Mouse (Mus musculus): Measurements from ENCODE around the gene Ift57. TPM values are rescaled to one million over a fixed set of nuclear protein-coding genes. Genes with fewer than 3 reads are reported as not detected.

Ift57 gene
- polyA plus RNA-seq, 1 experiment from 2014 or later, result 39.1 TPM

GRCm38 (mm10) chr16:49699821-49700220 lies 788 bp downstream of the Ift57 start:
- Histone ChIP-seq H3K27ac (peak overlapping the region; percentile 70; the same call in 1 of the 2 replicates), H3K4me3 (replicated peaks; ENCODE audit: low read length) (peak overlapping the region; percentile 71), H3K4me1 (replicated peaks; ENCODE audit: control insufficient read depth, insufficient read depth, low read length) (peaks cover 13% of the 10 kb centered on the region), H3K36me3 (replicated peaks; ENCODE audit: control insufficient read depth, insufficient read depth) (no peaks in the 10 kb centered on the region), H3K9ac (peak overlapping the region; percentile 71), H3K27me3 (ENCODE audit: control insufficient read depth, insufficient read depth, low read length) (no peaks in the 10 kb centered on the region), H3K4me2 (replicated peaks) (peak overlapping the region; percentile 66), H3K9me3 (ENCODE audit: control insufficient read depth, low read length) (no peaks in the 10 kb centered on the region)
- ATAC-seq (ENCODE audit: low FRiP score) (no peak), DNase-seq (ENCODE audit: low spot score) (no peak)
- 26% methylated on average over 5 of the region's 5 CpGs for WGBS

- no peak for DNase-seq (ENCODE audit: low spot score)
- peaks cover 15% of the 10 kb centered on the region for H3K36me3 ChIP-seq (replicated peaks; ENCODE audit: control insufficient read depth, insufficient read depth)
- H3K4me3 ChIP-seq (replicated peaks; ENCODE audit: low read length), result no peak overlapping the region
- H3K9me3 ChIP-seq (ENCODE audit: control insufficient read depth, low read length), result no peaks in the 10 kb centered on the region
- 85% methylated on average over 1 of the region's 1 CpGs for WGBS
- no peaks in the 10 kb centered on the region for H3K27me3 ChIP-seq (ENCODE audit: control insufficient read depth, insufficient read depth, low read length)
- ATAC-seq (ENCODE audit: low FRiP score), result no peak
- no peak overlapping the region for H3K4me2 ChIP-seq (replicated peaks)
- H3K27ac ChIP-seq, result no peak overlapping the region
- H3K9ac ChIP-seq, result no peak overlapping the region
- H3K4me1 ChIP-seq (replicated peaks; ENCODE audit: control insufficient read depth, insufficient read depth, low read length), result no peaks in the 10 kb centered on the region
Measured at GRCm38 (mm10) chr16:49708074-49708473, 9.0 kb downstream of the Ift57 start.

- Histone ChIP-seq H3K27me3 (ENCODE audit: control insufficient read depth, insufficient read depth, low read length) (no peaks in the 10 kb centered on the region), H3K4me3 (replicated peaks; ENCODE audit: low read length) (no peak overlapping the region), H3K36me3 (replicated peaks; ENCODE audit: control insufficient read depth, insufficient read depth) (peaks cover 15% of the 10 kb centered on the region), H3K4me2 (replicated peaks) (no peak overlapping the region), H3K27ac (no peak overlapping the region), H3K9ac (no peak overlapping the region), H3K9me3 (ENCODE audit: control insufficient read depth, low read length) (no peaks in the 10 kb centered on the region), H3K4me1 (replicated peaks; ENCODE audit: control insufficient read depth, insufficient read depth, low read length) (no peaks in the 10 kb centered on the region)
- 87% methylated on average over 3 of the region's 3 CpGs for WGBS
- ATAC-seq (ENCODE audit: low FRiP score) (no peak), DNase-seq (ENCODE audit: low spot score) (no peak)
Measured at GRCm38 (mm10) chr16:49710188-49710587, 11.2 kb downstream of the Ift57 start.

GRCm38 (mm10) chr16:49713302-49713701 lies 14.3 kb downstream of the Ift57 start:
- peaks cover 12% of the 10 kb centered on the region for H3K36me3 ChIP-seq (replicated peaks; ENCODE audit: control insufficient read depth, insufficient read depth)
- DNase-seq (ENCODE audit: low spot score) (no peak), ATAC-seq (ENCODE audit: low FRiP score) (no peak)
- H3K9me3 ChIP-seq (ENCODE audit: control insufficient read depth, low read length), result no peaks in the 10 kb centered on the region
- 88% methylated on average over 3 of the region's 3 CpGs for WGBS
- H3K27me3 ChIP-seq (ENCODE audit: control insufficient read depth, insufficient read depth, low read length), result no peaks in the 10 kb centered on the region
- H3K27ac ChIP-seq, result no peak overlapping the region
- H3K4me2 ChIP-seq (replicated peaks), result no peak overlapping the region
- no peaks in the 10 kb centered on the region for H3K4me1 ChIP-seq (replicated peaks; ENCODE audit: control insufficient read depth, insufficient read depth, low read length)
- no peak overlapping the region for H3K9ac ChIP-seq
- H3K4me3 ChIP-seq (replicated peaks; ENCODE audit: low read length), result no peak overlapping the region

- ATAC-seq (ENCODE audit: low FRiP score), result peak; percentile 51; the same call in 1 of the 2 replicates
- H3K36me3 ChIP-seq (replicated peaks; ENCODE audit: control insufficient read depth, insufficient read depth), result no peaks in the 10 kb centered on the region
- no peak overlapping the region for H3K27ac ChIP-seq
- no peak overlapping the region for H3K9ac ChIP-seq
- H3K4me1 ChIP-seq (replicated peaks; ENCODE audit: control insufficient read depth, insufficient read depth, low read length), result 0 out of 2 replicates have a peak, but pooled peaks cover 4% of the 10 kb centered on the region
- no peak overlapping the region for H3K4me3 ChIP-seq (replicated peaks; ENCODE audit: low read length)
- H3K4me2 ChIP-seq (replicated peaks), result no peak overlapping the region
- WGBS, result 70% methylated on average over 2 of the region's 2 CpGs
- no peaks in the 10 kb centered on the region for H3K27me3 ChIP-seq (ENCODE audit: control insufficient read depth, insufficient read depth, low read length)
- H3K9me3 ChIP-seq (ENCODE audit: control insufficient read depth, low read length), result no peaks in the 10 kb centered on the region
- peak; percentile 28 for DNase-seq (ENCODE audit: low spot score)
Measured at GRCm38 (mm10) chr16:49720671-49721070, 21.6 kb downstream of the Ift57 start.

- H3K36me3 ChIP-seq (replicated peaks; ENCODE audit: control insufficient read depth, insufficient read depth), result no peaks in the 10 kb centered on the region
- no peak overlapping the region for H3K27ac ChIP-seq
Measured at GRCm38 (mm10) chr16:49721678-49722077, 22.6 kb downstream of the Ift57 start.

GRCm38 (mm10) chr16:49723222-49723621 lies 24.2 kb downstream of the Ift57 start:
- Histone ChIP-seq H3K4me1 (replicated peaks; ENCODE audit: control insufficient read depth, insufficient read depth, low read length) (0 out of 2 replicates have a peak, but pooled peaks cover 4% of the 10 kb centered on the region), H3K27ac (no peak overlapping the region), H3K4me2 (replicated peaks) (no peak overlapping the region), H3K9ac (no peak overlapping the region), H3K9me3 (ENCODE audit: control insufficient read depth, low read length) (no peaks in the 10 kb centered on the region), H3K36me3 (replicated peaks; ENCODE audit: control insufficient read depth, insufficient read depth) (no peaks in the 10 kb centered on the region), H3K27me3 (ENCODE audit: control insufficient read depth, insufficient read depth, low read length) (no peaks in the 10 kb centered on the region), H3K4me3 (replicated peaks; ENCODE audit: low read length) (no peak overlapping the region)
- ATAC-seq (ENCODE audit: low FRiP score) (no peak), DNase-seq (ENCODE audit: low spot score) (no peak)
- WGBS, result 66% methylated on average over 4 of the region's 4 CpGs

More at GRCm38 (mm10) chr16:49721678-49722077, 22.6 kb downstream of the Ift57 start:
- Histone ChIP-seq H3K4me3 (replicated peaks; ENCODE audit: low read length) (no peak overlapping the region), H3K4me2 (replicated peaks) (no peak overlapping the region), H3K9ac (no peak overlapping the region), H3K9me3 (ENCODE audit: control insufficient read depth, low read length) (no peaks in the 10 kb centered on the region), H3K4me1 (replicated peaks; ENCODE audit: control insufficient read depth, insufficient read depth, low read length) (0 out of 2 replicates have a peak, but pooled peaks cover 4% of the 10 kb centered on the region), H3K27me3 (ENCODE audit: control insufficient read depth, insufficient read depth, low read length) (no peaks in the 10 kb centered on the region)
- ATAC-seq (ENCODE audit: low FRiP score) (peak; percentile 68; the same call in 1 of the 2 replicates), DNase-seq (ENCODE audit: low spot score) (no peak)
- 35% methylated on average over 5 of the region's 5 CpGs for WGBS

GRCm38 (mm10) chr16:49724232-49724631 lies 25.2 kb downstream of the Ift57 start:
- no peak for ATAC-seq (ENCODE audit: low FRiP score)
- 76% methylated on average over 5 of the region's 5 CpGs for WGBS

GRCm38 (mm10) chr16:49724931-49725330 lies 25.9 kb downstream of the Ift57 start:
- H3K4me1 ChIP-seq (replicated peaks; ENCODE audit: control insufficient read depth, insufficient read depth, low read length), result 0 out of 2 replicates have a peak, but pooled peaks cover 4% of the 10 kb centered on the region
- no peaks in the 10 kb centered on the region for H3K9me3 ChIP-seq (ENCODE audit: control insufficient read depth, low read length)
- H3K36me3 ChIP-seq (replicated peaks; ENCODE audit: control insufficient read depth, insufficient read depth), result no peaks in the 10 kb centered on the region
- no peak overlapping the region for H3K27ac ChIP-seq
- H3K9ac ChIP-seq, result no peak overlapping the region
- ATAC-seq (ENCODE audit: low FRiP score) (no peak), DNase-seq (ENCODE audit: low spot score) (no peak)
- H3K4me3 ChIP-seq (replicated peaks; ENCODE audit: low read length), result no peak overlapping the region
- 89% methylated on average over 2 of the region's 2 CpGs for WGBS
- H3K4me2 ChIP-seq (replicated peaks), result no peak overlapping the region
- H3K27me3 ChIP-seq (ENCODE audit: control insufficient read depth, insufficient read depth, low read length), result no peaks in the 10 kb centered on the region

More at GRCm38 (mm10) chr16:49724232-49724631, 25.2 kb downstream of the Ift57 start:
- no peak overlapping the region for H3K4me3 ChIP-seq (replicated peaks; ENCODE audit: low read length)
- DNase-seq (ENCODE audit: low spot score), result no peak
- H3K4me2 ChIP-seq (replicated peaks), result no peak overlapping the region
- no peaks in the 10 kb centered on the region for H3K27me3 ChIP-seq (ENCODE audit: control insufficient read depth, insufficient read depth, low read length)
- H3K4me1 ChIP-seq (replicated peaks; ENCODE audit: control insufficient read depth, insufficient read depth, low read length), result 0 out of 2 replicates have a peak, but pooled peaks cover 4% of the 10 kb centered on the region
- H3K27ac ChIP-seq, result no peak overlapping the region
- no peaks in the 10 kb centered on the region for H3K36me3 ChIP-seq (replicated peaks; ENCODE audit: control insufficient read depth, insufficient read depth)
- no peaks in the 10 kb centered on the region for H3K9me3 ChIP-seq (ENCODE audit: control insufficient read depth, low read length)
- H3K9ac ChIP-seq, result no peak overlapping the region

- no peak overlapping the region for H3K4me3 ChIP-seq (replicated peaks; ENCODE audit: low read length)
- WGBS, result 88% methylated on average over 5 of the region's 5 CpGs
- H3K27me3 ChIP-seq (ENCODE audit: control insufficient read depth, insufficient read depth, low read length), result no peaks in the 10 kb centered on the region
- H3K9ac ChIP-seq, result no peak overlapping the region
- no peak overlapping the region for H3K4me2 ChIP-seq (replicated peaks)
- no peaks in the 10 kb centered on the region for H3K9me3 ChIP-seq (ENCODE audit: control insufficient read depth, low read length)
- H3K4me1 ChIP-seq (replicated peaks; ENCODE audit: control insufficient read depth, insufficient read depth, low read length), result 0 out of 2 replicates have a peak, but pooled peaks cover 4% of the 10 kb centered on the region
- DNase-seq (ENCODE audit: low spot score) (no peak), ATAC-seq (ENCODE audit: low FRiP score) (no peak)
- no peaks in the 10 kb centered on the region for H3K36me3 ChIP-seq (replicated peaks; ENCODE audit: control insufficient read depth, insufficient read depth)
- no peak overlapping the region for H3K27ac ChIP-seq
Measured at GRCm38 (mm10) chr16:49725446-49725845, 26.4 kb downstream of the Ift57 start.

All from hindbrain, embryonic 14.5 days (tissue).